Comparison of ENCODE assay signal across 24 mouse cellular contexts in genomic region chr4:27529565-27529964, GRCm38 (mm10).
DNase-seq lines count a peak whose midpoint lies in the region; ATAC-seq and TF ChIP-seq lines count a peak whose summit lies in the region.
"Had no signal": no experiment of that assay in that cellular context is flagged by ENCODE, and none has a peak within 500 bp of the region (broad histone marks: within the 10 kb centered on the region; RNA-seq: fewer than 3 reads in every experiment).

No protein-coding gene starts in this region.

- peak; percentile 16 for DNase-seq in midbrain, embryonic 14.5 days
- peak; percentile 38 for DNase-seq in brain, embryonic 14.5 days (ENCODE audit: low read depth)
- peak; percentile 5 for DNase-seq in midbrain, postnatal 0 days (ENCODE audit: low spot score)
- DNase-seq: adrenal gland, adult 2 months; adrenal gland, postnatal 14 days; cerebellum, adult 11-12 months; cerebellum, adult 8-10 months; cerebellum, postnatal 10 days; cerebellum, postnatal 36 days; embryo, embryonic 11 days; forebrain, postnatal 0 days; gastrocnemius, adult 2 months; gastrocnemius, postnatal 14 days; heart, adult 11 months had no signal

- TF ChIP-seq POLR2A in brain, embryonic 14.5 days (IDR thresholded peaks at IDR 0.05; ENCODE audit: borderline replicate concordance, extremely low read depth, insufficient read depth, insufficient read length, poor library complexity, severe bottlenecking) = no peak

- TF ChIP-seq CTCF in brain, embryonic 14.5 days (IDR thresholded peaks at IDR 0.05; ENCODE audit: borderline replicate concordance, extremely low read depth, insufficient read depth, insufficient read length) = no peak
- TF ChIP-seq CTCF in midbrain, postnatal 0 days (IDR thresholded peaks at IDR 0.05) = no peak

- no peak overlapping the region for H3K4me2 ChIP-seq in hindbrain, embryonic 15.5 days
- no peak overlapping the region for H3K4me2 ChIP-seq in hindbrain, embryonic 13.5 days
- H3K4me2 ChIP-seq in midbrain, embryonic 14.5 days (ENCODE audit: low read length) = no peak overlapping the region
- H3K4me2 ChIP-seq in midbrain, embryonic 15.5 days = no peak overlapping the region
- no peak overlapping the region for H3K4me2 ChIP-seq in midbrain, postnatal 0 days (ENCODE audit: low read depth, low read length, poor library complexity, severe bottlenecking)
- H3K4me2 ChIP-seq: embryonic facial prominence, embryonic 13.5 days; heart, embryonic 11.5 days had no signal

- no peak overlapping the region for H3K27ac ChIP-seq in hindbrain, embryonic 15.5 days (replicated peaks)
- no peak overlapping the region for H3K27ac ChIP-seq in hindbrain, embryonic 13.5 days
- no peak overlapping the region for H3K27ac ChIP-seq in midbrain, embryonic 14.5 days (replicated peaks; ENCODE audit: low read depth, low read length)
- no peak overlapping the region for H3K27ac ChIP-seq in midbrain, embryonic 15.5 days
- H3K27ac ChIP-seq in midbrain, postnatal 0 days (ENCODE audit: low read depth, low read length) = no peak overlapping the region
- H3K27ac ChIP-seq: embryonic facial prominence, embryonic 10.5 days; embryonic facial prominence, embryonic 13.5 days; gastrocnemius, adult 2 months had no signal

- no peak overlapping the region for H3K9ac ChIP-seq in hindbrain, embryonic 15.5 days
- no peak overlapping the region for H3K9ac ChIP-seq in hindbrain, embryonic 13.5 days
- H3K9ac ChIP-seq in midbrain, embryonic 14.5 days (replicated peaks; ENCODE audit: low read length) = no peak overlapping the region
- no peak overlapping the region for H3K9ac ChIP-seq in midbrain, embryonic 15.5 days
- H3K9ac ChIP-seq in midbrain, postnatal 0 days (replicated peaks; ENCODE audit: low read length, poor library complexity, severe bottlenecking) = no peak overlapping the region
- H3K9ac ChIP-seq: embryonic facial prominence, embryonic 13.5 days; forebrain, postnatal 0 days had no signal

- H3K36me3 ChIP-seq in hindbrain, embryonic 15.5 days = no peaks in the 10 kb centered on the region
- no peaks in the 10 kb centered on the region for H3K36me3 ChIP-seq in hindbrain, embryonic 13.5 days
- no peaks in the 10 kb centered on the region for H3K36me3 ChIP-seq in midbrain, embryonic 14.5 days (ENCODE audit: control insufficient read depth, insufficient read depth, low read length)
- no peaks in the 10 kb centered on the region for H3K36me3 ChIP-seq in midbrain, embryonic 15.5 days (replicated peaks)
- no peaks in the 10 kb centered on the region for H3K36me3 ChIP-seq in midbrain, postnatal 0 days (ENCODE audit: insufficient read depth, low read length)
- H3K36me3 ChIP-seq: embryonic facial prominence, embryonic 10.5 days; embryonic facial prominence, embryonic 13.5 days had no signal

- WGBS in hindbrain, embryonic 15.5 days = 70% methylated on average over 4 of the region's 4 CpGs
- 77% methylated on average over 4 of the region's 4 CpGs for WGBS in hindbrain, embryonic 13.5 days
- 90% methylated on average over 4 of the region's 4 CpGs for WGBS in midbrain, embryonic 14.5 days
- WGBS in midbrain, embryonic 15.5 days = 85% methylated on average over 4 of the region's 4 CpGs
- WGBS in midbrain, postnatal 0 days = 82% methylated on average over 4 of the region's 4 CpGs

- no peaks in the 10 kb centered on the region for H3K9me3 ChIP-seq in hindbrain, embryonic 15.5 days
- no peaks in the 10 kb centered on the region for H3K9me3 ChIP-seq in hindbrain, embryonic 13.5 days
- H3K9me3 ChIP-seq in midbrain, embryonic 14.5 days (ENCODE audit: control insufficient read depth, low read length) = no peaks in the 10 kb centered on the region; the same call in 1 of the 2 replicates
- H3K9me3 ChIP-seq in midbrain, embryonic 15.5 days = no peaks in the 10 kb centered on the region
- H3K9me3 ChIP-seq in midbrain, postnatal 0 days (ENCODE audit: low read length) = no peaks in the 10 kb centered on the region
- H3K9me3 ChIP-seq: embryonic facial prominence, embryonic 10.5 days; embryonic facial prominence, embryonic 13.5 days had no signal

- no peaks in the 10 kb centered on the region for H3K27me3 ChIP-seq in hindbrain, embryonic 15.5 days
- no peaks in the 10 kb centered on the region for H3K27me3 ChIP-seq in hindbrain, embryonic 13.5 days
- no peaks in the 10 kb centered on the region for H3K27me3 ChIP-seq in midbrain, embryonic 14.5 days (ENCODE audit: control insufficient read depth, insufficient read depth, low read length)
- H3K27me3 ChIP-seq in midbrain, embryonic 15.5 days (replicated peaks) = no peaks in the 10 kb centered on the region
- H3K27me3 ChIP-seq in midbrain, postnatal 0 days (ENCODE audit: insufficient read depth, low read length) = no peaks in the 10 kb centered on the region
- H3K27me3 ChIP-seq: embryonic facial prominence, embryonic 13.5 days had no signal

- no peaks in the 10 kb centered on the region for H3K4me1 ChIP-seq in hindbrain, embryonic 15.5 days (replicated peaks)
- no peaks in the 10 kb centered on the region for H3K4me1 ChIP-seq in hindbrain, embryonic 13.5 days (replicated peaks)
- no peaks in the 10 kb centered on the region for H3K4me1 ChIP-seq in midbrain, embryonic 14.5 days (ENCODE audit: control insufficient read depth, insufficient read depth, low read length)
- H3K4me1 ChIP-seq in midbrain, embryonic 15.5 days = no peaks in the 10 kb centered on the region
- H3K4me1 ChIP-seq in midbrain, postnatal 0 days (ENCODE audit: insufficient read depth, low read length) = no peaks in the 10 kb centered on the region
- H3K4me1 ChIP-seq: embryonic facial prominence, embryonic 10.5 days; embryonic facial prominence, embryonic 13.5 days had no signal

- peak; percentile 59; the same call in 1 of the 2 replicates for ATAC-seq in hindbrain, embryonic 15.5 days (ENCODE audit: low FRiP score, low read depth)
- no peak for ATAC-seq in hindbrain, embryonic 13.5 days (ENCODE audit: low FRiP score)
- no peak for ATAC-seq in midbrain, embryonic 14.5 days (ENCODE audit: low FRiP score, low TSS enrichment)
- ATAC-seq in midbrain, embryonic 15.5 days (replicated peaks) = no peak
- ATAC-seq in midbrain, postnatal 0 days (ENCODE audit: low FRiP score) = no peak
- ATAC-seq in megakaryocyte progenitor cell, adult 5-6 weeks (replicated peaks; ENCODE audit: poor library complexity) = no peak
- ATAC-seq: CD4-positive, CD25-positive, alpha-beta regulatory T cell, adult 4 months; forebrain, embryonic 14.5 days; forebrain, postnatal 0 days had no signal

- H3K4me3 ChIP-seq in hindbrain, embryonic 15.5 days = no peak overlapping the region
- no peak overlapping the region for H3K4me3 ChIP-seq in hindbrain, embryonic 13.5 days
- no peak overlapping the region for H3K4me3 ChIP-seq in midbrain, embryonic 14.5 days (replicated peaks; ENCODE audit: low read depth, low read length)
- no peak overlapping the region for H3K4me3 ChIP-seq in midbrain, embryonic 15.5 days
- no peak overlapping the region for H3K4me3 ChIP-seq in midbrain, postnatal 0 days (ENCODE audit: low read depth, low read length)
- H3K4me3 ChIP-seq: embryonic facial prominence, embryonic 10.5 days; embryonic facial prominence, embryonic 13.5 days; erythroblast, embryonic 14.5 days; gastrocnemius, adult 2 months had no signal
